Mouse (Mus musculus): ENCODE measurements at regions not wholly inside any gene's neighbourhood (a gene's known extent, or its start where the extent isn't known, plus 50 kb on each side); places are given as distances from the start of the nearest gene placed in this dataset.
A peak's percentile ranks its signal among the peaks of the same experiment; 100 is the strongest.

- H3K4me1 ChIP-seq (ENCODE audit: control insufficient read depth, insufficient read depth, low read length), result peaks cover 11% of the 10 kb centered on the region
- peak overlapping the region; percentile 60 for H3K27ac ChIP-seq (ENCODE audit: insufficient read depth, low read depth, low read length)
- H3K4me3 ChIP-seq (ENCODE audit: insufficient read depth, low read length), result no peak overlapping the region; the same call in 1 of the 2 replicates
- TF ChIP-seq POLR2A (IDR thresholded peaks at IDR 0.05; ENCODE audit: borderline replicate concordance, low read depth, low read length) (no peak), CTCF (IDR thresholded peaks at IDR 0.05; ENCODE audit: low read depth, low read length) (0 out of 2 replicates have a peak, but pooled peaks have one; percentile 14)
These were observed 120.0 kb downstream of the Rpl14 start for GRCm38 (mm10) chr9:120690961-120691941.

DNA sequence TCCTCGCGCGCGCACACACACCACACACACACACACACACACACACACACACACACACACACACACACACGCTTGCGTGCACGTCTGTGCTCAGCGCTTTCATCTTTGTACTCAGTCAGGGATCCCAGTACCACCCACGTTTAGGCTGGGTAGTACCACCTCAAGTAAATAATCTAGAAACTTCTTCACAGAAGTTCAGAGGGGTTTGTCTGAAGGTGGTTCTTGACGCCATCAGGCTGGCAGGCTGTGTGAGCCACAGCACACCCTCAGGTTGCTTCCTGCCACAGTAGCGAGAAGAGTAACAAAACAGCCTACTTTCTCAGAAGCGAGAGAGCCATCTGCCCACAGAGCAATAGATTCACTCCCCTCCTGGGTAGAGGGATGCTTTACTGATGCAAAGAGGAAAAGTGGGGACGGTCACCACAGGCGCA, 120.7 kb downstream of the Rpl14 start:
- no peak for TF ChIP-seq CTCF (IDR thresholded peaks at IDR 0.05; ENCODE audit: low read depth, low read length)
- TF ChIP-seq POLR2A (IDR thresholded peaks at IDR 0.05; ENCODE audit: borderline replicate concordance, low read depth, low read length), result no peak
- peaks cover 11% of the 10 kb centered on the region for H3K4me1 ChIP-seq (ENCODE audit: control insufficient read depth, insufficient read depth, low read length)
- no peak overlapping the region for H3K4me3 ChIP-seq (ENCODE audit: insufficient read depth, low read length)
- no peak overlapping the region for H3K27ac ChIP-seq (ENCODE audit: insufficient read depth, low read depth, low read length)

- no peak for TF ChIP-seq POLR2A (IDR thresholded peaks at IDR 0.05; ENCODE audit: borderline replicate concordance, low read depth, low read length)
- no peak for TF ChIP-seq CTCF (IDR thresholded peaks at IDR 0.05; ENCODE audit: low read depth, low read length)
- H3K27ac ChIP-seq (ENCODE audit: insufficient read depth, low read depth, low read length), result no peak overlapping the region
- H3K4me3 ChIP-seq (ENCODE audit: insufficient read depth, low read length), result no peak overlapping the region
- peaks cover 11% of the 10 kb centered on the region for H3K4me1 ChIP-seq (ENCODE audit: control insufficient read depth, insufficient read depth, low read length)
These were observed 123.2 kb downstream of the Rpl14 start for GRCm38 (mm10) chr9:120694457-120694856.

GRCm38 (mm10) chr9:120695966-120696365, 124.7 kb downstream of the Rpl14 start:
- H3K4me3 ChIP-seq (ENCODE audit: insufficient read depth, low read length), result no peak overlapping the region
- no peak overlapping the region for H3K27ac ChIP-seq (ENCODE audit: insufficient read depth, low read depth, low read length)
- H3K4me1 ChIP-seq (ENCODE audit: control insufficient read depth, insufficient read depth, low read length), result peaks cover 11% of the 10 kb centered on the region
- TF ChIP-seq POLR2A (IDR thresholded peaks at IDR 0.05; ENCODE audit: borderline replicate concordance, low read depth, low read length) (no peak), CTCF (IDR thresholded peaks at IDR 0.05; ENCODE audit: low read depth, low read length) (no peak)

DNA sequence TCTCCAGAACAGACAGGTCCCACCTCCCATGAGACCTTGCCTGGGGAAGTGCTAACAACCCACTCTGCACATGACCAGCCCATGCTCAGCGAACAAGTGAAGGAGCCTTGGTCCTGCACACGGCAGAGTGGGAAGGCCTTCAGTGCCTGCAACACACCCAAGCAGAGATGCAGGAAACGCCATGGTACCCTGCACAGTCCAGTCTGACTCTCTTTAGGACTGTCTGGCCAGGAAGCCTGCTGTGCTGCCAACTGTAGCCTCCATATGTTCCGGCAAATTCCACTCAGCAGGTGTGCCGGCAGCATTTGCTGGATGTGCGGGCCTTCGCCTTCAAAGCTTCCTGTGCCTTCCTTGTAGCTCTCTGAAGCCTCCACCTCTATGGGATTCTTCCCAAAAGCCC, 126.5 kb downstream of the Rpl14 start:
- no peak for TF ChIP-seq POLR2A (IDR thresholded peaks at IDR 0.05; ENCODE audit: borderline replicate concordance, low read depth, low read length)
- TF ChIP-seq CTCF (IDR thresholded peaks at IDR 0.05; ENCODE audit: low read depth, low read length), result no peak
- no peak overlapping the region for H3K4me3 ChIP-seq (ENCODE audit: insufficient read depth, low read length)
- no peak overlapping the region for H3K27ac ChIP-seq (ENCODE audit: insufficient read depth, low read depth, low read length)
- peaks cover under 1% of the 10 kb centered on the region; the same call in 1 of the 2 replicates for H3K4me1 ChIP-seq (ENCODE audit: control insufficient read depth, insufficient read depth, low read length)

DNA sequence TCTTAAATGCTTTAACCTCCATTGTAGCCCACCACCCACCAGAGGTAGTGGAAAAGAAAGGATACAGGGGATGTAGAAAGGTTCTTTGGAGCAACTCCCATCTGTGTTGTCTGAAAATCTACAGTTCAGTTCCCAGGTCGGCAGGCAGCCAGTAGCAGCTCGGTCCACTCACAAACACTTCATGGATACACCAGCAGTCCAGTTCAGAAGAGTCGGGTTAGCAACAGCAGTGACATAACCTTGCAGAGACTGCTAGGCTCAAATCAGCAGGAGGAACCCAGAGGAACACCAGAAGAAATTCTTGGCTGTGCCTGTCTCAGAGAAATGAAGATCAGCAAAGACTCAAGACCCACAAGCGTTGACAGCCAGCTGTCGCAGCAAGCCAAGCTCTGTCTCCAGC, 128.5 kb downstream of the Rpl14 start:
- Histone ChIP-seq H3K4me1 (ENCODE audit: control insufficient read depth, insufficient read depth, low read length) (peaks cover 10% of the 10 kb centered on the region), H3K27ac (ENCODE audit: insufficient read depth, low read depth, low read length) (no peak overlapping the region), H3K4me3 (ENCODE audit: insufficient read depth, low read length) (no peak overlapping the region)
- TF ChIP-seq POLR2A (IDR thresholded peaks at IDR 0.05; ENCODE audit: borderline replicate concordance, low read depth, low read length) (no peak), CTCF (IDR thresholded peaks at IDR 0.05; ENCODE audit: low read depth, low read length) (peak; percentile 8; the same call in 1 of the 2 replicates)

DNA sequence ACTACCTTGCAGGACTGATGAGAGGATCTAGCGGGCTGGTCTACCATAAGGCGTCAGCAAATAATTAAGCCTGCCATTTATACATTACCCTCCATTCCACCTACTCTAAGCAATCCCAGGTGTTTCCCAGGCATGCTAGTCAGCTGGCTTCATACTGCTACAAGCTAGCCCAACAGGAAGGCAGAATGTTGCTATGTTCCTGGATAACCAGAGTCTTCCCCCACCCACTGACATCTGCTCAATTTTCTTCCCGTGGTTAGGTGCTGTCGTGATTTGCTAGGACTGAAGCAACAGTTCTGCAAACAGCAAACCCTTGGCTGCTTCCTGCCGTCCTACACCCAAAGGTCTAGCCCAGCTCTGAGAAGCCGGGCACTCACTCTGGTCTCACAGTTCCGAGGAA, 131.6 kb downstream of the Rpl14 start:
- Histone ChIP-seq H3K4me1 (ENCODE audit: control insufficient read depth, insufficient read depth, low read length) (peaks cover 13% of the 10 kb centered on the region), H3K4me3 (ENCODE audit: insufficient read depth, low read length) (no peak overlapping the region), H3K27ac (ENCODE audit: insufficient read depth, low read depth, low read length) (no peak overlapping the region)
- TF ChIP-seq POLR2A (IDR thresholded peaks at IDR 0.05; ENCODE audit: borderline replicate concordance, low read depth, low read length) (no peak), CTCF (IDR thresholded peaks at IDR 0.05; ENCODE audit: low read depth, low read length) (no peak)

- no peak for TF ChIP-seq CTCF (IDR thresholded peaks at IDR 0.05; ENCODE audit: low read depth, low read length)
- no peak for TF ChIP-seq POLR2A (IDR thresholded peaks at IDR 0.05; ENCODE audit: borderline replicate concordance, low read depth, low read length)
- H3K4me3 ChIP-seq (ENCODE audit: insufficient read depth, low read length), result no peak overlapping the region
- peaks cover 16% of the 10 kb centered on the region for H3K4me1 ChIP-seq (ENCODE audit: control insufficient read depth, insufficient read depth, low read length)
- no peak overlapping the region for H3K27ac ChIP-seq (ENCODE audit: insufficient read depth, low read depth, low read length)
These were observed 132.2 kb downstream of the Rpl14 start for GRCm38 (mm10) chr9:120703291-120703930.

- H3K4me1 ChIP-seq (ENCODE audit: control insufficient read depth, insufficient read depth, low read length), result peaks cover 24% of the 10 kb centered on the region
- no peak for TF ChIP-seq POLR2A (IDR thresholded peaks at IDR 0.05; ENCODE audit: borderline replicate concordance, low read depth, low read length)
- no peak for TF ChIP-seq CTCF (IDR thresholded peaks at IDR 0.05; ENCODE audit: low read depth, low read length)
- H3K4me3 ChIP-seq (ENCODE audit: insufficient read depth, low read length), result no peak overlapping the region
- H3K27ac ChIP-seq (ENCODE audit: insufficient read depth, low read depth, low read length), result no peak overlapping the region
These were observed 135.4 kb downstream of the Rpl14 start for GRCm38 (mm10) chr9:120706562-120707198.

Measured in bone marrow macrophage, adult 2 months (primary cell).